Mouse (Mus musculus) MEL-GATA-1-ER (cell line): ENCODE measurements around the gene Atp1a1.

ENCODE experiments used
- DNase-seq: peaks from one replicate; pipeline ENCODE4 v3.0.0-alpha.2; 2012; ENCODE audit warnings: low read depth; ENCODE audit errors: extremely low read depth

Atp1a1 gene

DNA sequence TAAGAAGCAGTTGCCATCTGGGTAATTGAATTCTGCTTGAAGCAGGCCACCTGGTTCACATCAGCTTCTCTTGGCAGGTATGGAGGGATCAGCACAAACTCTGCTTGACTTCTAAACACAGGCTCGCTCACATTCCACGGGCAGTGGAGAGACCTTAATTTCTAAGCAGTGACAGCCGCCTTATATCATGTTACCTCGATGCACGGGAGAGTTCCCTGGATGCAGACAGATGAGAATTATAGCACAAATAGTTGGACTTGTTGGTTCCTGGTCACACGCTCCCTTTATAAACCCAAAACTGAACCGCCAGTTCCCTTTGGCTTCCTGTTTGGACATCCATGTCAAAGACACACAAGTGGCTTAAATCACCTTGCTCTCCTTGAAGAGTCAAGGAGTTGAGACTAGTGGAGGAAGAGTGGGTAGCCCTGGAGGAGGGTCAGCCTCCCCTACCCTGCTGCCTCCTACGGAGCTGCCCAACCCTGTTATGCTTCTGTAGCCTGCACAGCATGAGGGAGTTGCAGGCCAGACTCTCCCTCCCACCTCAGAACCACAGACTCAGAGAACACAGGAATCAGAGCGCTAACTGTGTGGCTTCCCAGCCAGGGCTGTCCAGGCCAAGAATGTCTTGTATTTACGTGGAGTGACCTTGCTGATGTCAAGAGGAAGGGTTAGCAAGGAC, 7.5 kb upstream of the Atp1a1 start:
- DNase-seq, result no peak

GRCm38 (mm10) chr3:101611012-101611812, 6.7 kb upstream of the Atp1a1 start:
- DNase-seq, result no peak

GRCm38 (mm10) chr3:101609302-101609701, 4.8 kb upstream of the Atp1a1 start:
- DNase-seq, result no peak

DNA sequence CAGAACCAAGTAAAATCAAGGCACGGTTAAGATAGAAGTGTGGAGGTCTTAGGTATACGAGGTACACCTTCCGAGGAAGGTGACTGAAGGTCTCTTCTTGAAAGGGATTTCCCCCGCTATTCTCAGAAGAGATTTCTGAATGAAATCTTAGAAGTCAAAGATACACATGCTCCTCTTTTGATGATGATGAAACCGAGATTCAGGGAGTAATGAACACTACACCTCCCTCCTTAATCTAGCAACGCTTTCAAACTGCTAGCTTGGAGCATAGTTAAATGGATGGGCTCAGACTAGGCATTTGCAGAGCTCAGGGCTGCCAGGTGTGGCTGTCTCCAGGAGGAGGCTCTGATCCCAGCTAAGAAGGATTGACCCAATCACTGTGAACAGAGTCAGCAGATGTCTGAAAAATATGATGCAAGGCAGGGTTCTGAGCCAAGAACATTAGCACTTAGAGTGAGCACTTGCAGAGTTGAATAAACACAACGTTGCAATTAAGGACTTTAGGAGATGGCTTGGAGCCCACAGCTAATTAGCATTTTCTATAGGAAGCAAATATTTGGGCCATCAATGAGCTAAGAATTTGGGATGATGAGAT, 2.5 kb upstream of the Atp1a1 start:
- DNase-seq, result no peak

GRCm38 (mm10) chr3:101605721-101606120, 1.2 kb upstream of the Atp1a1 start:
- no peak for DNase-seq

DNA sequence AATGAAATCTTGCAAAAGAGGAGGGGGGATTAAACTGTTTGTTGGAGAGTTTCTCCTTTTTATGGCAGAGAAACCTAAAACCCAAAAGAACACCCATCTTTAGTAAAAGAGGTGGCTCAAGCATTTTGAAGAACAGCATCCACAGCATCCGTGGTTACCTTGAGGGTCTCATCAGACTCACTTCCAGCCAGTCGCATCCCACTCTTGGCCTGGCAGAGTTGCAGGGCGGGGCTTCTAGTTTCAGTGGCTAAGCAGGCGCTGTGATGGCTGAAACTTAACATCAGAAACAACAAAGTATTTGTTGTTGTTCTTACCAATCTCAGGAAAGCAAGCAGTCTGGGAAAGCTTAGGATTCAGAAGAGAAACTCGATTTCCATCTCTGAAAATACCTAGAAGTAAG, 807 bp upstream of the Atp1a1 start:
- no peak for DNase-seq

DNA sequence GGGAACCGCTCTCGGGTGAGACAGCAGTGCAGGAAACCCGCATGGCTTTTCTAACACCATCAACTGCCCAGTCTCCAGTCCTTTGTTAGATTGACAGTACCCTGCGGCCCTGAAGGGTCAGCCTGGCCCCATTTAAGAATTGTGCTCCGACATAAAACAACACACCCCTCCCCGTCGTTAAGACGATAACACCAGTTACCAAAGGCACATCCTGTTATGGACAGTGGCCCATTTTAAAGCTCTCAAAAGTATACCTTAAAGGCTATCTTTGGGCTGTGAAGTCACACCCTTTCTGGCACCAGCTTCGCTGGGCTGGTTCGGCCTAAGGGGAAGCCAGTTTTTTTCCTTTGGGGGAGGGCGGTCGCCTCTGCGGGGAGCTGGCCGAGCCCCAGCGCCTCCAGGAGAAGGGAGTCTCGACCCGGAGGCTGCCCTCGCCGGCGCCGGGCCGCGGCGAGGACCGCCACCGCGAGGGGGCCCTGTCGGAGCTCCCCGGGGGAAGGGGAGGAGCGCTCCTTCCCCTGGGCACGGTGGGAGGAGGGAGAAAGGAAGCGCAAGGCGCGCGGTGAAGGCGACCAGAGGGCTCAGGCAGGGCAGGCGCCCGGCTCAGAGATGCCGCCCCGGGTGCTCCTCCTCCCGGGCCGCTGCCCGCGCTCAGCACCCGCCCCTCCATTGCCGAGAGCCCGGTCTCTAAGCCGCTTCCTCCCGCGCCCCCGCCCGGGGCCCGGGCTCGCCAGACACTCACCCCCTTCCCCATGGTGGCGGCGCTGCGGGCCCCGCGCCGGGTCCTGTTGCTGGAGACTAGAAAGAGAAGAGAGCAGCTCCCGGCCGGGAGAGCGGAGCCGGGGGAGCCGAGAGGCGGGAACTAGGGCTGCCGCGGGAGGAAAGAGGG, 579 bp downstream of the Atp1a1 start:
- peak; percentile 74 for DNase-seq

GRCm38 (mm10) chr3:101603194-101603593, 1.3 kb downstream of the Atp1a1 start:
- DNase-seq, result no peak

DNA sequence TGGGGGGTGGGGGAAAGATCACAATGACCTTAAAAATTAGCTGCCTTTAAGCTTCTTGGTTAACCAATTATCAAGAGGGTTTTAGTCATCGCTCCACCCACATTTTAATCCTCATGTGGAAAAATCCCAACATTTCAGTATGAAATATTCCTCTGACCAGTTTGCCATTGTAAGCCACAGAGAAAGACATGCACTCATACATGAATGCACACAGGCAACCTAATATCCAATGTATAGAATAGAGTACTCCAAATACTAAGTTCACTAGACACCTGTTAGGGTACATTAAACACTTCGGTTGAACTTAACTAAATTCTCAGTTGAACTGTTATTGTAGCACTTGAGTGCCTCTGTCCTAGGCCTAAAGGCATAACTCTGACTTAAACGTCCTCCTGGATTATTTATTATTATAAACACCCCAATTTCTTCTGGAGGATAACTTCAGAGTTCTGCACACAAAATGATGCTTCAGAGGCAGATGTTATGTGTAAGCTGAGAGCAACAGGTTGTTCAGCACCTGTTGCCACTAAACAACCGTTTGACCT, 1.9 kb downstream of the Atp1a1 start:
- no peak for DNase-seq

DNA sequence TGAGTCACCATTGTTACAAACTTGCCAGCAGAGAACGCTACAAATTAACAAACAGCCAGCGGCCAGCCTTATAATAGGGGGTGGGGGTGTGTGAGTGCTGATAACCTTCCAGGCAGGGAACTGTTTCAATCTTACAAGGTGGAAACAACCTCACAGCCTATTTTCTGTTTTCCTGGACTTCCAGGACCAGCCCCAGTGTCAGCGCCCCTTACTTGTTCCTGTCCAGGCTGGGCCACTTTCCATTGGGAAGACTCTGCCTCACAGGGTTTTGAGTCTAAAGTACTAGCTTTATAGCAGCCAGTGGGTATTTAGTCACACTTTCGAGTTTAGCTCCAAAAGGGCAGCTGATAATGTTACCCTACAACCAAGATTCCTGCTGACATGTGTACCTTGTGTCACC, 2.8 kb downstream of the Atp1a1 start:
- no peak for DNase-seq

DNA sequence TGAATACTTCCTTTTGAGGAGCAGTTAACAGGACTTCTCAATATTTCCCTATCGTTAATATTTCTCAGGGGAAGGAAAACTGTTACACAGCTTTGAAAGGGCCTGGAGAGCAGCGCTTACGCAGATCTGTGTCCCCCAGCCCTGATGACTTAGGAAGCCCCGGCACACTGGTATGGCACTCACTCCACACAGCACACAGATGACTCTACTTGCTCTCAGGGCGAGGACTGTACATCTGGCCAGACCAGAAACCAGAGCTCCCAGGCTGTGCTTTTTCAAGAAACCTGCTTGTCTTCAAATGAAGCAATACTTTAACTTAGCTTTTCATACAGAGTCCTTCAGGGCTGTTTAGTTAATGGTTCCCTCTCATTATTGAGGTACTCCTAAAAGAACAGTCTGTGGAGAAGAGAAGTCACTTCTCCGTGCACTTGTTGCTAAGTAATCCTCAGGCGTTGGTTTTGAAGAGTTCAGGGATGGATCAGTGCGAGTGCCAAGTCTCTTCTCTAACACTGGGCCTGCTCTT, 3.4 kb downstream of the Atp1a1 start:
- DNase-seq, result no peak

GRCm38 (mm10) chr3:101599920-101600741, 4.4 kb downstream of the Atp1a1 start:
- DNase-seq, result peak; percentile 47

GRCm38 (mm10) chr3:101599191-101599919, 5.1 kb downstream of the Atp1a1 start:
- DNase-seq, result no peak

- no peak for DNase-seq
Observed at GRCm38 (mm10) chr3:101598231-101598905, 6.1 kb downstream of the Atp1a1 start.

- DNase-seq, result peak; percentile 75
Observed at GRCm38 (mm10) chr3:101597317-101598096, 7.0 kb downstream of the Atp1a1 start.

- DNase-seq, result peak; percentile 87
Observed at GRCm38 (mm10) chr3:101596686-101597085, 7.8 kb downstream of the Atp1a1 start.

GRCm38 (mm10) chr3:101595866-101596630, 8.4 kb downstream of the Atp1a1 start:
- DNase-seq, result no peak
